Mouse (Mus musculus): ENCODE data around the gene Aox1. TPM values are rescaled to one million over a fixed set of nuclear protein-coding genes. Genes with fewer than 3 reads are reported as not detected.

The Aox1 gene
- polyA plus RNA-seq, 1 experiment, result 2.4 TPM

DNA sequence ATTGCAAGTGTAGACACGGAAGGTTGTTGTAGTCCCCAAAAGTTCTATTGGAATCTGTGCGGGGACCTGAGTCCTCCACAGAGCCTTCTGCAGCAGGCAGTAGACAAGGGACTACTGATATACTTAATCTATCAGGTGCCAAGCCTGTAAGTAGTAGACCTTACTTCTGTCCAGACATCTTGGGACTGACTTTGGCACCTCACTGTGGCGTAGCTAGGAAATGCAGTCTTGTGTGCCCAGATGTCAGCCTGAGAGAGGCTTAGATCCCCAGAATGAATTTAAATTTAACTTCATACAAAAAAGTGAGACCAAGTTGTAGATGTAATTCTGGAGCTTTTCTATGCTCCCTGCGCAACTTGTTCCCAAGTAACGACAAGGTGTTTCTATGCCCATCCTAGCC, 50.0 kb downstream of the Aox1 start:
- Histone ChIP-seq H3K4me1 (replicated peaks; ENCODE audit: control insufficient read depth, insufficient read depth, low read length) (no peaks in the 10 kb centered on the region), H3K36me3 (ENCODE audit: control insufficient read depth, insufficient read depth, low read length) (no peaks in the 10 kb centered on the region), H3K27ac (ENCODE audit: control insufficient read depth, insufficient read depth, low read length) (no peak overlapping the region), H3K4me3 (ENCODE audit: control insufficient read depth, insufficient read depth, low read length) (no peak overlapping the region), H3K27me3 (ENCODE audit: control insufficient read depth, insufficient read depth, low read length) (no peaks in the 10 kb centered on the region)
- DNase-seq, result no peak
- TF ChIP-seq CTCF (IDR thresholded peaks at IDR 0.05; ENCODE audit: borderline replicate concordance, control insufficient read depth, extremely low read depth, insufficient read depth, low read length, poor library complexity), result no peak
- no peak for TF ChIP-seq POLR2A (IDR thresholded peaks at IDR 0.05; ENCODE audit: control insufficient read depth, extremely low read depth, insufficient read depth, low read length, poor library complexity)
- 97% methylated on average over 5 of the region's 5 CpGs for WGBS

DNA sequence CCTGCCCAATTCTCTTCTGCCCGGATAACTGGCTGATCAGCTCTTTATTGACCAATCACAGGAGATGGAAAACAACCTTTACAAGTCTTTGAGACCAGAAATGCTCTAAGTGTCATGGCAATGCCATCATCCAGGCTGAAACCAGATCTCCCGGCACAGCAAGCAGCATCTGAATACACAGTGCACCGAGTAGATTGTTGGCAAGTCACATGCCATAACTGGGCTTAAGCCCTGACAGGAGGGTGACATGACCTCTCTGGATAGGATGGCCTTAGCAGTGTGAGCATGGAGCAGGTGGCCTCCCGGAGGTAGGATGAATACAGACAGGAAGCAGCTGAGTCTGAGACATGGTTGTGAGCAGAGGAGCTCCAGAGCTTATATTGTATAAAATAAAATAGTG, 50.7 kb downstream of the Aox1 start:
- Histone ChIP-seq H3K27me3 (ENCODE audit: control insufficient read depth, insufficient read depth, low read length) (no peaks in the 10 kb centered on the region), H3K36me3 (ENCODE audit: control insufficient read depth, insufficient read depth, low read length) (no peaks in the 10 kb centered on the region), H3K4me3 (ENCODE audit: control insufficient read depth, insufficient read depth, low read length) (no peak overlapping the region), H3K27ac (ENCODE audit: control insufficient read depth, insufficient read depth, low read length) (no peak overlapping the region), H3K4me1 (replicated peaks; ENCODE audit: control insufficient read depth, insufficient read depth, low read length) (no peaks in the 10 kb centered on the region)
- TF ChIP-seq CTCF (IDR thresholded peaks at IDR 0.05; ENCODE audit: borderline replicate concordance, control insufficient read depth, extremely low read depth, insufficient read depth, low read length, poor library complexity) (no peak), POLR2A (IDR thresholded peaks at IDR 0.05; ENCODE audit: control insufficient read depth, extremely low read depth, insufficient read depth, low read length, poor library complexity) (no peak)
- DNase-seq, result no peak
- WGBS, result 90% methylated on average over 4 of the region's 4 CpGs

DNA sequence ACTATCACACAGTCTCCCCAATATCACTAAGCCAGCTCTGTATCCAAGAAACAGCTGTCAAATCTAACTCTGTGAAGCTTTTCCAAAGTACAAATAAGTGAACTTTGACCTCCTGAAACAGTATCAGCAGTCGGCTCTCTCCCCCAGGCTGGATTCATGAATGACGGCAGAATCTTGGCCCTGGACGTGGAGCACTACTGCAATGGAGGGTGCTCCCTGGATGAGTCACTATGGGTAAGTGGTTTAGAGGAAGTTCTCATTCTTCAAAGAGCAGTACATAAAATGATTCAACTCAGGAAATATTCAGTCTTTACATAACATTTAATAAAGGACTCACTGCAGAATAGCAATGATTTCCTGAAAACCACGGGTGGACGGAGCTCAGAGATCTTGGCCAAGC, 51.6 kb downstream of the Aox1 start:
- Histone ChIP-seq H3K4me3 (ENCODE audit: control insufficient read depth, insufficient read depth, low read length) (no peak overlapping the region), H3K27ac (ENCODE audit: control insufficient read depth, insufficient read depth, low read length) (no peak overlapping the region), H3K4me1 (replicated peaks; ENCODE audit: control insufficient read depth, insufficient read depth, low read length) (no peaks in the 10 kb centered on the region), H3K36me3 (ENCODE audit: control insufficient read depth, insufficient read depth, low read length) (no peaks in the 10 kb centered on the region), H3K27me3 (ENCODE audit: control insufficient read depth, insufficient read depth, low read length) (no peaks in the 10 kb centered on the region)
- no peak for DNase-seq
- WGBS, result 85% methylated on average over 5 of the region's 5 CpGs
- TF ChIP-seq CTCF (IDR thresholded peaks at IDR 0.05; ENCODE audit: borderline replicate concordance, control insufficient read depth, extremely low read depth, insufficient read depth, low read length, poor library complexity) (no peak), POLR2A (IDR thresholded peaks at IDR 0.05; ENCODE audit: control insufficient read depth, extremely low read depth, insufficient read depth, low read length, poor library complexity) (no peak)

DNA sequence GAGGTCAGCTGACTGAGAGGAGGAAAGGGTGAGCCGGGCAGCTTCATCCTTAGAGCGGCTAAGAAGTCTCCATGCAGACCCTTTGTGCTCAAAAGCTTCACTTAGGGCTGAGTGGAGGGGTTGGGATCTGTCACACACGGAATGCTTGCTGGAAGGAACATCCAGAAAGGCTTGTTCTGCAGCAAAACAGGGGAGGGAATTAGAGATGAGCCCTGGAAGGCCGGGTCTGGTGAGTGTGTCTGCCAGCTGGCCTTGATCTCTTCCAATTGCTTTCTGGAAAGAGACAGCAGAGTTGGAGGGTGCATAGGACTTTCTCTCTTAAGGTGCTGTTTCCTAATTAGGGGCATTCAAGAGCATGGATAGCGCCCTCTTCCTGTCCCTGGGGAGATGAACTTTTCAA, 59.6 kb downstream of the Aox1 start:
- TF ChIP-seq CTCF (IDR thresholded peaks at IDR 0.05; ENCODE audit: borderline replicate concordance, control insufficient read depth, extremely low read depth, insufficient read depth, low read length, poor library complexity) (no peak), POLR2A (IDR thresholded peaks at IDR 0.05; ENCODE audit: control insufficient read depth, extremely low read depth, insufficient read depth, low read length, poor library complexity) (no peak)
- 83% methylated on average over 5 of the region's 5 CpGs for WGBS
- no peak overlapping the region for H3K27ac ChIP-seq (ENCODE audit: control insufficient read depth, insufficient read depth, low read length)
- DNase-seq, result no peak
- H3K4me3 ChIP-seq (ENCODE audit: control insufficient read depth, insufficient read depth, low read length), result no peak overlapping the region
- no peaks in the 10 kb centered on the region for H3K4me1 ChIP-seq (replicated peaks; ENCODE audit: control insufficient read depth, insufficient read depth, low read length)
- H3K36me3 ChIP-seq (ENCODE audit: control insufficient read depth, insufficient read depth, low read length), result no peaks in the 10 kb centered on the region
- H3K27me3 ChIP-seq (ENCODE audit: control insufficient read depth, insufficient read depth, low read length), result no peaks in the 10 kb centered on the region

DNA sequence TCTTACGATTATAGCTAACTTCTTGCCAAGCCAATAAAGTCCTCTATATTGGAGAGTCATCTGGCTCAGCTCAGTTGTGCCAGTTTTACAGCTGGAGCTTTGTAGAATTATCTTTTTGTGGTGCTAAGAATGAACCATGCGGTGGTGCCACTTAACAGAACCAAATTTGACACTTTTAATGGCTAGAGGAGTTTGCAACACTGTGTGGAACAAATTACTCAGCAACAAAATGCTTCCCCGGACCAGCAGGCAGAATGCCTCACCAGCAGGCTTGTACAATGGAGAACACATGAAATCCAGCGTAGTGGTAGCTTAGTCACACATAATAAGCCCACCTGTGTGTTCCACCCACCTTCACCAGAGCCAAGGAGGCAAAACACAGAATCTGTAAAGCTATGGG, 60.5 kb downstream of the Aox1 start:
- Histone ChIP-seq H3K36me3 (ENCODE audit: control insufficient read depth, insufficient read depth, low read length) (no peaks in the 10 kb centered on the region), H3K4me1 (replicated peaks; ENCODE audit: control insufficient read depth, insufficient read depth, low read length) (no peaks in the 10 kb centered on the region), H3K27me3 (ENCODE audit: control insufficient read depth, insufficient read depth, low read length) (no peaks in the 10 kb centered on the region), H3K27ac (ENCODE audit: control insufficient read depth, insufficient read depth, low read length) (no peak overlapping the region), H3K4me3 (ENCODE audit: control insufficient read depth, insufficient read depth, low read length) (no peak overlapping the region)
- WGBS, result 90% methylated on average over 4 of the region's 4 CpGs
- TF ChIP-seq CTCF (IDR thresholded peaks at IDR 0.05; ENCODE audit: borderline replicate concordance, control insufficient read depth, extremely low read depth, insufficient read depth, low read length, poor library complexity) (no peak), POLR2A (IDR thresholded peaks at IDR 0.05; ENCODE audit: control insufficient read depth, extremely low read depth, insufficient read depth, low read length, poor library complexity) (no peak)
- no peak for DNase-seq

DNA sequence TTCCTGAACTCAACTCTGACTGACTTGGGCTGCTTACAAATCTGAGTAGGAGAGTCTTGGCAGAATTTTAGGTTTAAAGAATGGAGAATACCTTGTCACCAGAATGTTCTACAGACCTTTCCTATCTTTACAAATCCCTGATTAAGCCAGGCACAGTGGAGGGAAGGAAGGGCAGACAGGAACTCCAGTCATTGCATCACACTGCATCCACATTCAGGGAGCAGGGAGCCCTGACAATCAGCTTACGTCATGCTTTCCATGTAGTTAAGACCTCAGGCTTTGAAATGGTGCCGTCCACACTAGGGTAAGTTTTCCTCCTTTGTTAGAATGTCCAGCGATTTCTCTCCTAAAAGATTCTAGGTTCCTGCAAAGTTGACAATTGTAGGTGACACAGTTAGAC, 61.5 kb downstream of the Aox1 start:
- Histone ChIP-seq H3K4me3 (ENCODE audit: control insufficient read depth, insufficient read depth, low read length) (no peak overlapping the region), H3K36me3 (ENCODE audit: control insufficient read depth, insufficient read depth, low read length) (no peaks in the 10 kb centered on the region), H3K27me3 (ENCODE audit: control insufficient read depth, insufficient read depth, low read length) (no peaks in the 10 kb centered on the region), H3K4me1 (replicated peaks; ENCODE audit: control insufficient read depth, insufficient read depth, low read length) (no peaks in the 10 kb centered on the region), H3K27ac (ENCODE audit: control insufficient read depth, insufficient read depth, low read length) (no peak overlapping the region)
- TF ChIP-seq CTCF (IDR thresholded peaks at IDR 0.05; ENCODE audit: borderline replicate concordance, control insufficient read depth, extremely low read depth, insufficient read depth, low read length, poor library complexity) (no peak), POLR2A (IDR thresholded peaks at IDR 0.05; ENCODE audit: control insufficient read depth, extremely low read depth, insufficient read depth, low read length, poor library complexity) (no peak)
- DNase-seq, result no peak
- 92% methylated on average over 3 of the region's 3 CpGs for whole genome bisulfite sequencing

DNA sequence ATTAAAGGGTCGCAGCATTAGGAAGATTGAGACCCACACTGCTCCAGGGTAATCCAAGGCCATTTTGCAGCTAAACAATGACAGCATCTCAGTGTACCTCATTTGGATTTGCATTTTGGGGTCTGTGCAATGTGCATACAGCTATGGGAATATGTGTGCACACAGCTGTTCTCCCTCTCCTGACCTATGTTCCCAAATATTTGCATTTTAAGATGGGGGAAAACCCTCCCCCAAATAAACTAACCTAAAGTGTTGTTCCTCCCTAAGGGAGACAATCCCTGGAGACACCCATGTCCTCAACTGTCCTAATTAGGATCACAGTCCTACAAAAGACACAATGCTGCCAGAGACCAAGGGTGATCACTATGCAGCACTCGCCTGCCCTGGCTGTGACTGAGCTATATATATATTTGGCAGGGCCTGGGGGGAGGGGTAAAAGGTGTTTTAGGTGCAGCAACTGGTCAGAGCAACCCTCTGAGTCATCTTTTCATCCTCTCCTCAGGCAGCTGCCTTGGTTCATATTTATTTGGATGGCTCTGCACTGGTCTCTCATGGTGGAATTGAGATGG, 62.3 kb downstream of the Aox1 start:
- Histone ChIP-seq H3K36me3 (ENCODE audit: control insufficient read depth, insufficient read depth, low read length) (no peaks in the 10 kb centered on the region), H3K27me3 (ENCODE audit: control insufficient read depth, insufficient read depth, low read length) (no peaks in the 10 kb centered on the region), H3K4me3 (ENCODE audit: control insufficient read depth, insufficient read depth, low read length) (no peak overlapping the region), H3K27ac (ENCODE audit: control insufficient read depth, insufficient read depth, low read length) (no peak overlapping the region), H3K4me1 (replicated peaks; ENCODE audit: control insufficient read depth, insufficient read depth, low read length) (no peaks in the 10 kb centered on the region)
- no peak for DNase-seq
- TF ChIP-seq POLR2A (IDR thresholded peaks at IDR 0.05; ENCODE audit: control insufficient read depth, extremely low read depth, insufficient read depth, low read length, poor library complexity) (no peak), CTCF (IDR thresholded peaks at IDR 0.05; ENCODE audit: borderline replicate concordance, control insufficient read depth, extremely low read depth, insufficient read depth, low read length, poor library complexity) (no peak)
- WGBS, result 94% methylated on average over 2 of the region's 2 CpGs
